In the genomic region with DNA sequence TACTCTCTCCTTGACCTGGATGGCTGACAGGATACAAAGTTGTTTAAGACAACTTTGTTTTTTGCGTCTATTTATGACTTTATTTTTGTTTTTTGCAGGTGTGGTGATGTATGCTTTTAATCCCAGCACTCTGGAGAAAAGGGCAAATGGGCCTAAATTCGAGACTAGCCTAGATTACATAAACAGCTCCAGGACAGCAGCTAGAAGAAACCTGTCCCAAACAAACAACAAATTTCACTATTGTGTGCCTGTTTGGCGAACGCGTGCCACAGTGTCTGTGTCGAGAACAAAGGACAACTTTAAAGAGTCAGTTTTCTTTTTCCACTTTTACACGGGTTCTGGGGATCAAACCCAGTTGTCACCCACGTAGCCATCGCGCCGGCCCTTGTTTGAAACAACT, we compare ENCODE assay signal across 8 mouse cellular contexts. TPM values are rescaled to one million over a fixed set of nuclear protein-coding genes. Genes with fewer than 3 reads are reported as not detected.
DNase-seq lines count a peak whose midpoint lies in the region; ATAC-seq and TF ChIP-seq lines count a peak whose summit lies in the region.
"Had no signal": no experiment of that assay in that cellular context is flagged by ENCODE, and none has a peak within 500 bp of the region (broad histone marks: within the 10 kb centered on the region; RNA-seq: fewer than 3 reads in every experiment).

No protein-coding gene starts in this region.

- TF ChIP-seq POLR2A in olfactory bulb, adult 2 months (IDR thresholded peaks at IDR 0.05; ENCODE audit: insufficient read depth, low read depth, low read length): no peak

- no peak for TF ChIP-seq CTCF in olfactory bulb, adult 2 months (IDR thresholded peaks at IDR 0.05; ENCODE audit: insufficient read depth, low read depth, low read length)

- DNase-seq in lung, postnatal 36 days: no peak
- DNase-seq in limb, embryonic 10.5 days (ENCODE audit: low spot score): no peak
- no peak for DNase-seq in urinary bladder, adult 2 months (ENCODE audit: low spot score)

- peak overlapping the region; percentile 91 for H3K9ac ChIP-seq in lung, embryonic 16.5 days (ENCODE audit: low read length)

- peak overlapping the region; percentile 97 for H3K27ac ChIP-seq in lung, embryonic 16.5 days (ENCODE audit: low read length)
- peak overlapping the region; percentile 94 for H3K27ac ChIP-seq in limb, embryonic 10.5 days
- H3K27ac ChIP-seq in olfactory bulb, adult 2 months (ENCODE audit: insufficient read depth, low read depth, low read length): peak overlapping the region; percentile 98

- no peaks in the 10 kb centered on the region for H3K27me3 ChIP-seq in lung, embryonic 16.5 days (ENCODE audit: control insufficient read depth, insufficient read depth, low read depth, low read length)
- H3K27me3 ChIP-seq in limb, embryonic 10.5 days (ENCODE audit: low read depth, poor library complexity, severe bottlenecking): no peaks in the 10 kb centered on the region

- H3K4me2 ChIP-seq in lung, embryonic 16.5 days (ENCODE audit: low read depth, low read length): peak overlapping the region; percentile 73

- ATAC-seq in lung, embryonic 16.5 days (ENCODE audit: low read depth): no peak; the same call in 1 of the 2 replicates
- peak; percentile 8 for ATAC-seq in erythroid progenitor cell, adult 5-6 weeks (replicated peaks; ENCODE audit: low FRiP score, poor library complexity, severe bottlenecking)
- no peak for ATAC-seq in frontal cortex, adult (ENCODE audit: low TSS enrichment)

- H3K36me3 ChIP-seq in lung, embryonic 16.5 days (ENCODE audit: control insufficient read depth, insufficient read depth, low read length): peaks cover 14% of the 10 kb centered on the region
- peaks cover 26% of the 10 kb centered on the region for H3K36me3 ChIP-seq in limb, embryonic 10.5 days

- peaks cover 14% of the 10 kb centered on the region for H3K4me1 ChIP-seq in lung, embryonic 16.5 days (replicated peaks; ENCODE audit: control insufficient read depth, insufficient read depth, low read length)
- H3K4me1 ChIP-seq in limb, embryonic 10.5 days: peaks cover 20% of the 10 kb centered on the region
- H3K4me1 ChIP-seq in olfactory bulb, adult 2 months (ENCODE audit: control insufficient read depth, insufficient read depth, low read length): peaks cover 6% of the 10 kb centered on the region

- H3K4me3 ChIP-seq in lung, embryonic 16.5 days (ENCODE audit: low read length): peak overlapping the region; percentile 97
- peak overlapping the region; percentile 91 for H3K4me3 ChIP-seq in limb, embryonic 10.5 days
- peak overlapping the region; percentile 99 for H3K4me3 ChIP-seq in olfactory bulb, adult 2 months (ENCODE audit: insufficient read depth, low read depth, low read length)

- H3K9me3 ChIP-seq in lung, embryonic 16.5 days (ENCODE audit: control insufficient read depth, low read length): no peaks in the 10 kb centered on the region
- H3K9me3 ChIP-seq in limb, embryonic 10.5 days (replicated peaks): no peaks in the 10 kb centered on the region

- 4% methylated on average over 11 of the region's 11 CpGs for WGBS in lung, embryonic 16.5 days
- 11% methylated on average over 11 of the region's 11 CpGs for WGBS in limb, embryonic 10.5 days
- 3% methylated on average over 11 of the region's 11 CpGs for WGBS in olfactory bulb, adult 2 months

RNA-seq across cellular contexts. Expression of gene Usp4, which starts 0.6 kb away (rescaled TPM):
- 89.9 and 93.6 TPM in 2 replicates for polyA plus RNA-seq in lung, embryonic 16.5 days (2015; fragmentation: Nextera tagmentation; extraction: Ambion mirVana)
- 162 and 251 TPM in 2 replicates for total RNA-seq in erythroid progenitor cell, adult 5-6 weeks (2015; ENCODE audit: low replicate concordance)
- 123 and 148 TPM in 2 replicates for total RNA-seq in erythroid progenitor cell, adult 5-6 weeks (2017; ENCODE audit: low replicate concordance)
- 132 and 140 TPM in 2 replicates for polyA plus RNA-seq in limb, embryonic 10.5 days (2016; fragmentation: Nextera tagmentation; extraction: Ambion mirVana)
- not detected in 2 replicates for polyA plus RNA-seq in olfactory bulb, adult 2 months (2012; ENCODE audit: insufficient read depth, insufficient read length, low replicate concordance, missing spikeins)
- 64.1 and 77.6 TPM in 2 replicates for polyA plus RNA-seq in urinary bladder, adult 2 months (2012; rRNA removed)

RNA-seq across cellular contexts. Expression of gene Gpx1, which starts 8.3 kb away (rescaled TPM):
- polyA plus RNA-seq in lung, embryonic 16.5 days (2015; fragmentation: Nextera tagmentation; extraction: Ambion mirVana): 649 and 714 TPM in 2 replicates
- 4,218 and 4,387 TPM in 2 replicates for total RNA-seq in erythroid progenitor cell, adult 5-6 weeks (2015; ENCODE audit: low replicate concordance)
- total RNA-seq in erythroid progenitor cell, adult 5-6 weeks (2017; ENCODE audit: low replicate concordance): 2,703 and 2,741 TPM in 2 replicates
- polyA plus RNA-seq in limb, embryonic 10.5 days (2016; fragmentation: Nextera tagmentation; extraction: Ambion mirVana): 824 and 909 TPM in 2 replicates
- not detected in 2 replicates for polyA plus RNA-seq in olfactory bulb, adult 2 months (2012; ENCODE audit: insufficient read depth, insufficient read length, low replicate concordance, missing spikeins)
- 703 and 735 TPM in 2 replicates for polyA plus RNA-seq in urinary bladder, adult 2 months (2012; rRNA removed)

RNA-seq across cellular contexts. Expression of gene Tcta, which starts 41.1 kb away (rescaled TPM):
- polyA plus RNA-seq in lung, embryonic 16.5 days (2015; fragmentation: Nextera tagmentation; extraction: Ambion mirVana): 38.0 and 41.8 TPM in 2 replicates
- 5.9 and 11.5 TPM in 2 replicates for total RNA-seq in erythroid progenitor cell, adult 5-6 weeks (2015; ENCODE audit: low replicate concordance)
- total RNA-seq in erythroid progenitor cell, adult 5-6 weeks (2017; ENCODE audit: low replicate concordance): 2.3 and 2.4 TPM in 2 replicates
- 9.2 and 11.5 TPM in 2 replicates for polyA plus RNA-seq in limb, embryonic 10.5 days (2016; fragmentation: Nextera tagmentation; extraction: Ambion mirVana)
- not detected in 2 replicates for polyA plus RNA-seq in olfactory bulb, adult 2 months (2012; ENCODE audit: insufficient read depth, insufficient read length, low replicate concordance, missing spikeins)
- polyA plus RNA-seq in urinary bladder, adult 2 months (2012; rRNA removed): 80.0 and 107 TPM in 2 replicates

RNA-seq across cellular contexts. Expression of gene Rhoa, which starts 41.1 kb away (rescaled TPM):
- 531 and 556 TPM in 2 replicates for polyA plus RNA-seq in lung, embryonic 16.5 days (2015; fragmentation: Nextera tagmentation; extraction: Ambion mirVana)
- 157 and 175 TPM in 2 replicates for total RNA-seq in erythroid progenitor cell, adult 5-6 weeks (2015; ENCODE audit: low replicate concordance)
- 253 and 313 TPM in 2 replicates for total RNA-seq in erythroid progenitor cell, adult 5-6 weeks (2017; ENCODE audit: low replicate concordance)
- 246 and 250 TPM in 2 replicates for polyA plus RNA-seq in limb, embryonic 10.5 days (2016; fragmentation: Nextera tagmentation; extraction: Ambion mirVana)
- 187 and 421 TPM in 2 replicates for polyA plus RNA-seq in olfactory bulb, adult 2 months (2012; ENCODE audit: insufficient read depth, insufficient read length, low replicate concordance, missing spikeins)
- polyA plus RNA-seq in urinary bladder, adult 2 months (2012; rRNA removed): 304 and 339 TPM in 2 replicates

RNA-seq across cellular contexts. Expression of gene 1700102P08Rik, which starts 45.6 kb away (rescaled TPM):
- polyA plus RNA-seq in lung, embryonic 16.5 days (2015; fragmentation: Nextera tagmentation; extraction: Ambion mirVana): 0.41 and 0.64 TPM in 2 replicates
- 2.1 and 2.2 TPM in 2 replicates for total RNA-seq in erythroid progenitor cell, adult 5-6 weeks (2015; ENCODE audit: low replicate concordance)
- total RNA-seq in erythroid progenitor cell, adult 5-6 weeks (2017; ENCODE audit: low replicate concordance): 1.2 and 4.6 TPM in 2 replicates
- 0.69 and 0.98 TPM in 2 replicates for polyA plus RNA-seq in limb, embryonic 10.5 days (2016; fragmentation: Nextera tagmentation; extraction: Ambion mirVana)
- polyA plus RNA-seq in olfactory bulb, adult 2 months (2012; ENCODE audit: insufficient read depth, insufficient read length, low replicate concordance, missing spikeins): not detected in 2 replicates
- 0.22 and 0.39 TPM in 2 replicates for polyA plus RNA-seq in urinary bladder, adult 2 months (2012; rRNA removed)
- total RNA-seq: common myeloid progenitor, adult 5-6 weeks had no signal

Comparison
In these comparisons a context has a peak if more than half of its experiments do, and no peak if none do; other contexts are left out.
1. RNA of gene Tcta, which starts 41.1 kb away (polyA plus RNA-seq): 80.0 to 107 TPM in urinary bladder, adult 2 months, 38.0 to 41.8 TPM in lung, embryonic 16.5 days and 9.2 to 11.5 TPM in limb, embryonic 10.5 days; not detected in olfactory bulb, adult 2 months; every median in the first group is over 10 times any median in the second.
2. Peak in every context shown above with its lines, with median percentiles within 50 percentile points of each other: H3K27ac ChIP-seq and H3K4me3 ChIP-seq.